Mouse (Mus musculus): ENCODE measurements around the gene Igfbp1. TPM values are rescaled to one million over a fixed set of nuclear protein-coding genes. Genes with fewer than 3 reads are reported as not detected.

Gene Igfbp1
- polyA plus RNA-seq, 1 experiment from 2014 or later = 41.4 TPM

DNA sequence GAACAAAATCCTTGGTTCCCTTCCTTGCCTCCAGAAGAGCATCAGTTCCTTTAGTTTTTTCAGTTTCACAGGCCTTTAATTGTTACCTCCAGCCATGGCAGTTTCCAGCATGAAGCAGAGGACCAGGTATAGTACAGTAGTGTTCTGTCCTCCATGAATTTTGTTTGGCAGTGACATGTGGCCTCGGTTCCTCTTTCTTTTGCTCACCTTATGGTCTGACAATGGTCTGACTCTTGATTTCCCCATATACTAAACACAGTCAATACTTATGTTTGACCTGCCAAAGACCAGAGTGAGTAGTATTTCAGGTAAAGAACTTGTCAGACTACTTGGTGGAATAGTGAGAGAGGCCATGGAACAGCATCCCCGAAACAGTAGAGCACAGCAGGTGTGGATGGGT lies 39.2 kb downstream of the Igfbp1 start:
- Histone ChIP-seq H3K36me3 (no peaks in the 10 kb centered on the region), H3K27ac (no peak overlapping the region), H3K4me3 (no peak overlapping the region), H3K9ac (no peak overlapping the region), H3K27me3 (replicated peaks) (no peaks in the 10 kb centered on the region), H3K4me2 (no peak overlapping the region), H3K4me1 (no peaks in the 10 kb centered on the region), H3K9me3 (replicated peaks) (no peaks in the 10 kb centered on the region)
- no peak for ATAC-seq
- 63% methylated on average over 2 of the region's 2 CpGs for WGBS (ENCODE audit: insufficient replicate concordance)

DNA sequence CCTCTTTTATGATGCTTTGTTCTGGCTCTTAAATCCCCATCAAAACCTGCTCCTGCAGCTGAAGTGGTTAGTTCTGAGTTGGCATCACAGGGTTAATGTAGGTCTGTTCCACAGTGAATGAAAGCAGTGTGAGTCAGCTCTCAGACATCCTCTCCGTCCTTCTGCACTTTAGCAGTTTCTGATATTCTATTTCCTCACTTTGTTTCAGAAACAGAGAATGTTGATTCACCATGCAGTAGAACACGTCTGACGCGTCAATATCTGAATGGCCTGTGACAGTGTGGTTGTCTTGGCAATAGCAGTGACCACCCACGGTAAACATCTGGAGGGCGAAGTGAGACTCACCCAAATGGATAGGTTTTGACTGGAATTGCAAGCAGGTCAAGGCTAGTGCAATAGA lies 40.1 kb downstream of the Igfbp1 start:
- WGBS (ENCODE audit: insufficient replicate concordance) = 49% methylated on average over 6 of the region's 6 CpGs
- no peak for ATAC-seq
- no peak overlapping the region for H3K27ac ChIP-seq

GRCm38 (mm10) chr11:7238546-7238945 lies 41.0 kb downstream of the Igfbp1 start:
- H3K36me3 ChIP-seq = no peaks in the 10 kb centered on the region
- no peak overlapping the region for H3K4me2 ChIP-seq
- H3K27me3 ChIP-seq (replicated peaks) = no peaks in the 10 kb centered on the region
- no peak overlapping the region for H3K9ac ChIP-seq
- 73% methylated on average over 6 of the region's 6 CpGs for WGBS (ENCODE audit: insufficient replicate concordance)
- H3K4me3 ChIP-seq = no peak overlapping the region
- ATAC-seq = no peak
- H3K9me3 ChIP-seq (replicated peaks) = no peaks in the 10 kb centered on the region
- H3K27ac ChIP-seq = no peak overlapping the region
- H3K4me1 ChIP-seq = no peaks in the 10 kb centered on the region

More for the DNA sequence above, 40.1 kb downstream of the Igfbp1 start:
- Histone ChIP-seq H3K4me2 (no peak overlapping the region), H3K4me1 (no peaks in the 10 kb centered on the region), H3K4me3 (no peak overlapping the region), H3K36me3 (no peaks in the 10 kb centered on the region), H3K27me3 (replicated peaks) (no peaks in the 10 kb centered on the region), H3K9ac (no peak overlapping the region), H3K9me3 (replicated peaks) (no peaks in the 10 kb centered on the region)

DNA sequence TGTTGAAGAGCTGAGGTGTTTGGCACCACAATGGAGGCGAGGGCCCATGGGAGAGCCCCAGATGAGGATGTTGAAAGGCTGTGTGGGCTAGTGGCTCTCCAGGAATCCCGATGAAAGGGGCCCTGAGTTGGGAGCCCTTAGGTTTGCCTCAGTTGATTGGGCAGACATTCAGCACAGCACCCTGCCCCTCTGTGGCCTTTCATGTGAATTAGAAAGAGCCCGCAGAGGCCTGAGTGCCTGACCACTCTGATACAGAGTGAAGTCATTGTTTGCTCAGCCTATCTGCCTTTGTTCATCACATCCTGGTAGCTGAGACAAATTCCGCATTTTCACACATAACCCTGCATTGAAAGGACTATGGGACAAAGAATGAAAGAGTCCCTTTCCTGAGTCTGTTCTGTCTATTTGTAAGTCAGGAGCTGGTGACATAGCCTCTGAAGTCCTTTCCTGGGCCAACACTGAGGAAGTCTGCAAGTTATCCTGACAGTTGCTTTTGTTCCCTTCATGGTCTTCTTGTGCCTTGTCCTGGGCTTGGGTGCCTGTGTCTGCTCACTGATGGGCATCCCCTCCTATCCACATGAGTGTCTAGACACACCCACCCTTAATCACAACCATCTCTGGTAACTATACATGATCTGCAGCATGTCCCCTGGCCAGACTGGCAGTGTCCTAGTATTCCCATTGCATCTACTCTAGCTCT lies 41.6 kb downstream of the Igfbp1 start:
- Histone ChIP-seq H3K4me2 (no peak overlapping the region), H3K27ac (no peak overlapping the region), H3K36me3 (no peaks in the 10 kb centered on the region), H3K9ac (no peak overlapping the region), H3K4me3 (no peak overlapping the region), H3K27me3 (replicated peaks) (no peaks in the 10 kb centered on the region), H3K9me3 (replicated peaks) (no peaks in the 10 kb centered on the region), H3K4me1 (no peaks in the 10 kb centered on the region)
- ATAC-seq = no peak
- 44% methylated on average over 4 of the region's 4 CpGs for WGBS (ENCODE audit: insufficient replicate concordance)

GRCm38 (mm10) chr11:7244782-7245181 lies 47.2 kb downstream of the Igfbp1 start:
- no peaks in the 10 kb centered on the region for H3K4me1 ChIP-seq
- no peak overlapping the region for H3K4me2 ChIP-seq
- H3K4me3 ChIP-seq = no peak overlapping the region
- ATAC-seq = no peak
- no peaks in the 10 kb centered on the region for H3K27me3 ChIP-seq (replicated peaks)
- no peak overlapping the region for H3K9ac ChIP-seq
- no peaks in the 10 kb centered on the region for H3K36me3 ChIP-seq
- no peak overlapping the region for H3K27ac ChIP-seq
- H3K9me3 ChIP-seq (replicated peaks) = no peaks in the 10 kb centered on the region
- 38% methylated on average over 1 of the region's 1 CpGs for WGBS (ENCODE audit: insufficient replicate concordance)

- H3K36me3 ChIP-seq = no peaks in the 10 kb centered on the region
- peak; percentile 62 for ATAC-seq
- WGBS (ENCODE audit: insufficient replicate concordance) = 59% methylated on average over 2 of the region's 2 CpGs
These were observed 52.8 kb downstream of the Igfbp1 start for GRCm38 (mm10) chr11:7250415-7250814.

DNA sequence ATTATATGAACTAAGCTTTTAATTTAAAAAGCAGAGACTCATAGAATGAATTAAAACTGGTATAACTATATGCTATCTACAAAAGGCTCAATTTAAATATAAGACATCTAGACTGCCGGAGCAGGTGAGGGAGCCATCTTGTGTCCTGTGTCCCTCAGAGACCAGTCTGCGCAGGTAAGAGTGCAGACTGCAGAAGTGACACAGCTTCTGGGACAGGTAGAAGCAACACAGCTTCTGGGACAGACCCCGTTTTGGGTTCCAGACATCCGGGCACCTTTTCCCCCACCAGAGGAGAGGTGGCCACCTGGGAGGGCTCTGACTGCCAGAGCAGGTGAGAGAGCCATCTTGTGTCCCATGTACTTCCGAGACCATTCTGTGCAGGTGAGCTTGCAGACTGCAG lies 53.3 kb downstream of the Igfbp1 start:
- H3K36me3 ChIP-seq = no peaks in the 10 kb centered on the region
- no peak overlapping the region for H3K4me3 ChIP-seq
- no peak overlapping the region for H3K9ac ChIP-seq
- no peaks in the 10 kb centered on the region for H3K4me1 ChIP-seq
- H3K9me3 ChIP-seq (replicated peaks) = no peaks in the 10 kb centered on the region
- no peak for ATAC-seq
- H3K27ac ChIP-seq = no peak overlapping the region
- H3K4me2 ChIP-seq = no peak overlapping the region
- WGBS (ENCODE audit: insufficient replicate concordance) = 77% methylated on average over 5 of the region's 5 CpGs
- H3K27me3 ChIP-seq (replicated peaks) = no peaks in the 10 kb centered on the region

More at GRCm38 (mm10) chr11:7250415-7250814, 52.8 kb downstream of the Igfbp1 start:
- Histone ChIP-seq H3K4me2 (no peak overlapping the region), H3K9me3 (replicated peaks) (no peaks in the 10 kb centered on the region), H3K27ac (no peak overlapping the region), H3K4me1 (no peaks in the 10 kb centered on the region), H3K27me3 (replicated peaks) (no peaks in the 10 kb centered on the region), H3K4me3 (no peak overlapping the region), H3K9ac (no peak overlapping the region)

Other genes starting within 250 kb of the Igfbp1 start
- 0.30 and 0.42 TPM in 2 replicates for gene Adcy1, start 134.3 kb upstream of the Igfbp1 start, polyA plus RNA-seq (2016; fragmentation: Nextera tagmentation; extraction: Ambion mirVana)
- not detected in 2 replicates for gene Gm11985, start 9.2 kb upstream of the Igfbp1 start, polyA plus RNA-seq (2016; fragmentation: Nextera tagmentation; extraction: Ambion mirVana)
- 42.6 and 43.2 TPM in 2 replicates for gene Igfbp3, start 16.1 kb downstream of the Igfbp1 start, polyA plus RNA-seq (2016; fragmentation: Nextera tagmentation; extraction: Ambion mirVana)

Data from liver, embryonic 12.5 days (tissue).